Mouse (Mus musculus): ENCODE data around the gene Pptc7. TPM values are rescaled to one million over a fixed set of nuclear protein-coding genes. Genes with fewer than 3 reads are reported as not detected.
"Not testable (repeated sequence)": the region's sequence is repeated elsewhere in the genome, so short reads cannot be mapped to it uniquely, and the experiment has no call there.

Gene Pptc7
- total and polyA plus RNA-seq, 2 experiments from 2014 or later = 6.7 to 18.3 TPM

DNA sequence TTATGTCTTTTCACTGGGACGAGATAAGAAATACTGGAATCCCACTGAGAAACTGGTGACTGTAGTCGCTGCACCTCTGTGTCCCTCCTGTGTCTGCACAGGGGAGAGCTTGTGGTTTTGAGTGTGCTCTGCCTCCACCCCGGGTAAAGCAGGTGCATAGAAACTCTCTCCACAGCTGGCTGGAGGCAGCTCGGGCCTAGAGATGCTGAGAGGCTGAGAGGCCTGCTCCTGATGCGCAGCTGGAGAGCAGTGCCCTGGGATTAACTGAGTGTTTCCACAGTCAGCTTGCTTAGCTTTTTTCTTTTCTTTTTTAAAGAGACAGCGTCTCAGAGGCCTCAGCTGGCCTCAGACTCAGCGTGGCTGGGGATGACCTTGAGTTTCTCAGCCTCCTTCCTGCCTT, 27.5 kb downstream of the Pptc7 start:
- H3K9ac ChIP-seq = no peak overlapping the region
- no peak overlapping the region for H3K4me2 ChIP-seq (ENCODE audit: low read depth)
- DNase-seq (no peak), ATAC-seq (no peak)
- H3K27me3 ChIP-seq (ENCODE audit: insufficient read depth, low read length) = no peaks in the 10 kb centered on the region
- H3K4me1 ChIP-seq (ENCODE audit: insufficient read depth) = no peaks in the 10 kb centered on the region
- 64% methylated on average over 7 of the region's 7 CpGs for WGBS
- peaks cover 9% of the 10 kb centered on the region for H3K36me3 ChIP-seq (ENCODE audit: insufficient read depth)
- H3K9me3 ChIP-seq (ENCODE audit: low read length) = no peaks in the 10 kb centered on the region
- no peak overlapping the region for H3K27ac ChIP-seq (ENCODE audit: low read depth, low read length)
- TF ChIP-seq CTCF (IDR thresholded peaks at IDR 0.05; ENCODE audit: low read depth) = no peak
- no peak overlapping the region for H3K4me3 ChIP-seq (ENCODE audit: low read depth, low read length)

- H3K4me3 ChIP-seq (ENCODE audit: low read depth, low read length) = no peak overlapping the region
- no peak for ATAC-seq
- H3K36me3 ChIP-seq (ENCODE audit: insufficient read depth) = peaks cover 16% of the 10 kb centered on the region
- H3K4me1 ChIP-seq (ENCODE audit: insufficient read depth) = no peaks in the 10 kb centered on the region
- DNase-seq = no peak
- no peak for TF ChIP-seq CTCF (IDR thresholded peaks at IDR 0.05; ENCODE audit: low read depth)
- H3K27ac ChIP-seq (ENCODE audit: low read depth, low read length) = no peak overlapping the region
- no peak overlapping the region for H3K9ac ChIP-seq
- H3K4me2 ChIP-seq (ENCODE audit: low read depth) = no peak overlapping the region
- H3K27me3 ChIP-seq (ENCODE audit: insufficient read depth, low read length) = no peaks in the 10 kb centered on the region
- 81% methylated on average over 4 of the region's 4 CpGs for WGBS
- H3K9me3 ChIP-seq (ENCODE audit: low read length) = no peaks in the 10 kb centered on the region
Measured at GRCm38 (mm10) chr5:122312346-122312745, 28.2 kb downstream of the Pptc7 start.

DNA sequence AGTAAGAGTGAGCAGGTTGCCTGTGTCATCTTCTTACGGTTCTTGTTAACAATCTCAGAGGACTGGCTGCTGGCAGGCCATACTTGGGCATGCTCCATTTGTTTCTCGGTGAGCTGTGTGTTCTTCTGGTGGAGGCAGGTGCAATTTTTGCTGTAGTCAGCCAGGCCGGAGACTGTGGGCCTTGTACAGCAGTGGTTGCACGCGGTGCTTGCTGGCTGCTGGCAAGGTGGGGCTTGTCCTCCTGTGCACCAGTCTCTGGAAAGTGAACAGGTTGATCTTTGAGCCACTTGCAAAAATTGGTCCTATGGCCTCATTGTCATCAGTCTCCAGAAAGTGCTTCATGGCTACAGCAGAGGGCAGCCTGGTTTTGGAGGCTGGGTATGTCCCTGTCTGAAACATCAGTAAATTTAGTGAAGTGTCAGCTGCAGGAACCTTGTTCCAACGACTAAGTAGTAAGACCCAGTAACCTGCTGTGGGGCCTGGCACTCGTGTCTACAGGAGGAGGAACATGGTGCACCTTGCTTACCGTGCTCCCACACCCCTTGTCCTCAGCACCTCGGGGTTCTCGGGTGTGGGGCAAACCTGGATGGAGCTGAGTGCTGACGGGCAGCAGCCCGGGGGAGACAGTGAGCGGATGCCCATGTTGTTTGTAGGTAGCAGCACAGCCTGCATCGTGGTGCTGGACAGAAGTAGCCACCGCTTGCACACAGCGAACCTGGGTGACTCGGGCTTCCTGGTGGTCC, 28.9 kb downstream of the Pptc7 start:
- no peak overlapping the region for H3K9ac ChIP-seq
- H3K4me1 ChIP-seq (ENCODE audit: insufficient read depth) = no peaks in the 10 kb centered on the region
- 91% methylated on average over 17 of the region's 17 CpGs for WGBS
- H3K9me3 ChIP-seq (ENCODE audit: low read length) = no peaks in the 10 kb centered on the region
- DNase-seq (no peak), ATAC-seq (no peak)
- peaks cover 20% of the 10 kb centered on the region for H3K36me3 ChIP-seq (ENCODE audit: insufficient read depth)
- H3K4me2 ChIP-seq (ENCODE audit: low read depth) = no peak overlapping the region
- H3K27ac ChIP-seq (ENCODE audit: low read depth, low read length) = no peak overlapping the region
- H3K4me3 ChIP-seq (ENCODE audit: low read depth, low read length) = no peak overlapping the region
- TF ChIP-seq CTCF (IDR thresholded peaks at IDR 0.05; ENCODE audit: low read depth) = no peak
- no peaks in the 10 kb centered on the region for H3K27me3 ChIP-seq (ENCODE audit: insufficient read depth, low read length)

GRCm38 (mm10) chr5:122314966-122315667, 31.0 kb downstream of the Pptc7 start:
- H3K27me3 ChIP-seq (ENCODE audit: insufficient read depth, low read length) = no peaks in the 10 kb centered on the region
- DNase-seq (peak; percentile 51), ATAC-seq (peak; percentile 85)
- H3K4me3 ChIP-seq (ENCODE audit: low read depth, low read length) = no peak overlapping the region
- peaks cover 20% of the 10 kb centered on the region for H3K36me3 ChIP-seq (ENCODE audit: insufficient read depth)
- no peak overlapping the region; the same call in 1 of the 2 replicates for H3K9ac ChIP-seq
- WGBS = 60% methylated on average over 20 of the region's 20 CpGs
- TF ChIP-seq CTCF (IDR thresholded peaks at IDR 0.05; ENCODE audit: low read depth) = no peak
- H3K9me3 ChIP-seq (ENCODE audit: low read length) = no peaks in the 10 kb centered on the region
- no peak overlapping the region for H3K27ac ChIP-seq (ENCODE audit: low read depth, low read length)
- no peak overlapping the region for H3K4me2 ChIP-seq (ENCODE audit: low read depth)
- no peaks in the 10 kb centered on the region for H3K4me1 ChIP-seq (ENCODE audit: insufficient read depth)

- Histone ChIP-seq H3K27ac (ENCODE audit: low read depth, low read length) (no peak overlapping the region), H3K4me1 (ENCODE audit: insufficient read depth) (no peaks in the 10 kb centered on the region), H3K36me3 (ENCODE audit: insufficient read depth) (peaks cover 20% of the 10 kb centered on the region), H3K4me3 (ENCODE audit: low read depth, low read length) (no peak overlapping the region), H3K4me2 (ENCODE audit: low read depth) (no peak overlapping the region), H3K9ac (no peak overlapping the region), H3K9me3 (ENCODE audit: low read length) (no peaks in the 10 kb centered on the region), H3K27me3 (ENCODE audit: insufficient read depth, low read length) (no peaks in the 10 kb centered on the region)
- WGBS = 81% methylated on average over 11 of the region's 11 CpGs
- no peak for TF ChIP-seq CTCF (IDR thresholded peaks at IDR 0.05; ENCODE audit: low read depth)
- no peak for DNase-seq
- ATAC-seq = no peak
Measured at GRCm38 (mm10) chr5:122317329-122318045, 33.3 kb downstream of the Pptc7 start.

DNA sequence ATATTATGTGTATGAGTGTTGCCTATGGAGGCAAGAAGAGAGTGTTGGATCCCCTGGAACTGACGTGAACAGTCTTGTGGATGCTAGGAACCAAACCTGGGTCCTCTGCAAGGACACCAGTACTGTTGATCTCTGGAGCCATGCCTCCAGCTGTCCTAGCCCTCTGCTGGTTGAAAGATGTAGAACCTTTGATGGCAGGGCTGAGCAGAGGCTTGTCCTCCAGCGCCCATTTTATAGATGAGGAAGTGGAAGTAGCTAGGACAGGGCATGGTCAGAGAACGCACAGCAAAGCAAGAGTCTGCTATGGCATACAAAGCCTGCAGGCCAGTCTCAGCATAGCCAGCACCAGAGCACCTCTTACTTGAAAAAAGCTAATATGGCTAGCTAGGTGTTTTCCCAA, 33.9 kb downstream of the Pptc7 start:
- no peaks in the 10 kb centered on the region for H3K27me3 ChIP-seq (ENCODE audit: insufficient read depth, low read length)
- no peak overlapping the region for H3K9ac ChIP-seq
- H3K36me3 ChIP-seq (ENCODE audit: insufficient read depth) = peaks cover 18% of the 10 kb centered on the region
- TF ChIP-seq CTCF (IDR thresholded peaks at IDR 0.05; ENCODE audit: low read depth) = peak; percentile 48
- no peak overlapping the region for H3K4me3 ChIP-seq (ENCODE audit: low read depth, low read length)
- no peak overlapping the region for H3K4me2 ChIP-seq (ENCODE audit: low read depth)
- H3K9me3 ChIP-seq (ENCODE audit: low read length) = no peaks in the 10 kb centered on the region
- no peak overlapping the region for H3K27ac ChIP-seq (ENCODE audit: low read depth, low read length)
- 77% methylated on average over 3 of the region's 3 CpGs for whole genome bisulfite sequencing
- DNase-seq (no peak), ATAC-seq (no peak)
- H3K4me1 ChIP-seq (ENCODE audit: insufficient read depth) = no peaks in the 10 kb centered on the region

- H3K27ac ChIP-seq (ENCODE audit: low read depth, low read length); ATAC-seq; H3K4me1 ChIP-seq (ENCODE audit: insufficient read depth); H3K9ac ChIP-seq; H3K27me3 ChIP-seq (ENCODE audit: insufficient read depth, low read length); H3K4me3 ChIP-seq (ENCODE audit: low read depth, low read length); H3K9me3 ChIP-seq (ENCODE audit: low read length); H3K4me2 ChIP-seq (ENCODE audit: low read depth); DNase-seq: not testable (repeated sequence)
- WGBS = 63% methylated on average over 3 of the region's 3 CpGs
- H3K36me3 ChIP-seq (ENCODE audit: insufficient read depth) = peaks cover 21% of the 10 kb centered on the region
Measured at GRCm38 (mm10) chr5:122318976-122319375, 34.8 kb downstream of the Pptc7 start.
